Mouse (Mus musculus) ES-E14 (cell line): ENCODE data around the gene Ankmy1. TPM values are rescaled to one million over a fixed set of nuclear protein-coding genes. Genes with fewer than 3 reads are reported as not detected.

Experiments
- DNase-seq: peaks from one replicate; pipeline ENCODE4 v3.0.0-alpha.2; 2013; ENCODE audit warnings: low read depth, low spot score
- H3K27ac ChIP-seq: 2 replicates; pipeline ENCODE4 v1.5.1; 2012; ENCODE audit warnings: low read depth, mild to moderate bottlenecking, low read length, moderate library complexity, mixed read lengths; ENCODE audit not compliant: poor library complexity, insufficient read depth, severe bottlenecking
- H3K36me3 ChIP-seq: 2 replicates; pipeline ENCODE4 v1.6.1; 2012; ENCODE audit warnings: mild to moderate bottlenecking, low read length, moderate library complexity, mixed read lengths; ENCODE audit not compliant: control insufficient read depth, poor library complexity, insufficient read depth, severe bottlenecking
- H3K4me1 ChIP-seq, 2 experiments: fragments of 150-350 bp in 1 of 2; sonication (generic) in 1 of 2; 2 replicates each; pipeline ENCODE4 v1.6.1; 2012; ENCODE audit warnings: low read length in 2 of 2, mild to moderate bottlenecking in 1 of 2, mixed read lengths in 1 of 2; ENCODE audit not compliant: control insufficient read depth in 2 of 2, insufficient read depth in 2 of 2, poor library complexity in 1 of 2
- H3K4me3 ChIP-seq, 2 experiments: fragments of 150-350 bp in 1 of 2; sonication (generic) in 1 of 2; 2 replicates each; pipeline ENCODE4 v1.5.1; 2012; ENCODE audit warnings: low read length in 2 of 2, low read depth in 1 of 2, mild to moderate bottlenecking in 1 of 2, mixed read lengths in 1 of 2; ENCODE audit not compliant: insufficient read depth in 1 of 2, poor library complexity in 1 of 2, severe bottlenecking in 1 of 2
- H3K9ac ChIP-seq: 2 replicates; pipeline ENCODE4 v1.6.1; 2012; ENCODE audit warnings: low read depth, mild to moderate bottlenecking, low read length, mixed read lengths; ENCODE audit not compliant: poor library complexity, insufficient read depth, severe bottlenecking
- H3K9me3 ChIP-seq: fragments of 150-350 bp; sonication (generic); 2 replicates; pipeline ENCODE4 v1.6.1; 2012; ENCODE audit warnings: low read depth, mild to moderate bottlenecking, low read length; ENCODE audit not compliant: control insufficient read depth, insufficient read depth
- CHD2 ChIP-seq: IDR thresholded peaks from 2 replicates; pipeline ENCODE4 v1.6.1; 2014; ENCODE audit warnings: mild to moderate bottlenecking, low read depth, low read length, inconsistent platforms
- HCFC1 ChIP-seq: IDR thresholded peaks from 2 replicates; pipeline ENCODE4 v1.6.1; 2012; ENCODE audit warnings: low read length, inconsistent platforms, borderline replicate concordance; ENCODE audit not compliant: insufficient read depth
- MAFK ChIP-seq: IDR thresholded peaks from 2 replicates; pipeline ENCODE4 v1.6.1; 2014; ENCODE audit warnings: mild to moderate bottlenecking, low read depth, low read length, inconsistent platforms; ENCODE audit not compliant: insufficient read depth
- ZC3H11A ChIP-seq: IDR thresholded peaks from 2 replicates; pipeline ENCODE4 v1.6.1; 2012; ENCODE audit warnings: low read depth, mild to moderate bottlenecking, inconsistent platforms, low read length, borderline replicate concordance
- ZNF384 ChIP-seq: IDR thresholded peaks from 2 replicates; pipeline ENCODE4 v1.6.1; 2012; ENCODE audit warnings: low read depth, low read length, inconsistent platforms
- in situ Hi-C, 2 experiments: fragments of 600-800 bp; cut with MboI; formaldehyde crosslinking; loops; one replicate each; pipeline ENCODE4 v1.15.1; 2025; ENCODE audit warnings: low sequenced_read_pairs in 2 of 2, inconsistent platforms in 1 of 2; ENCODE audit not compliant: unreplicated experiment in 2 of 2
- total RNA-seq: library from RNA; depleted of rRNA; stranded (reverse); fragments of 300-350 nt; gene quantifications from 2 replicates; pipeline ENCODE4 v1.2.3, GENCODE M21; 2012

Gene Ankmy1
- total RNA-seq, 1 experiment = 0.71 TPM

DNA sequence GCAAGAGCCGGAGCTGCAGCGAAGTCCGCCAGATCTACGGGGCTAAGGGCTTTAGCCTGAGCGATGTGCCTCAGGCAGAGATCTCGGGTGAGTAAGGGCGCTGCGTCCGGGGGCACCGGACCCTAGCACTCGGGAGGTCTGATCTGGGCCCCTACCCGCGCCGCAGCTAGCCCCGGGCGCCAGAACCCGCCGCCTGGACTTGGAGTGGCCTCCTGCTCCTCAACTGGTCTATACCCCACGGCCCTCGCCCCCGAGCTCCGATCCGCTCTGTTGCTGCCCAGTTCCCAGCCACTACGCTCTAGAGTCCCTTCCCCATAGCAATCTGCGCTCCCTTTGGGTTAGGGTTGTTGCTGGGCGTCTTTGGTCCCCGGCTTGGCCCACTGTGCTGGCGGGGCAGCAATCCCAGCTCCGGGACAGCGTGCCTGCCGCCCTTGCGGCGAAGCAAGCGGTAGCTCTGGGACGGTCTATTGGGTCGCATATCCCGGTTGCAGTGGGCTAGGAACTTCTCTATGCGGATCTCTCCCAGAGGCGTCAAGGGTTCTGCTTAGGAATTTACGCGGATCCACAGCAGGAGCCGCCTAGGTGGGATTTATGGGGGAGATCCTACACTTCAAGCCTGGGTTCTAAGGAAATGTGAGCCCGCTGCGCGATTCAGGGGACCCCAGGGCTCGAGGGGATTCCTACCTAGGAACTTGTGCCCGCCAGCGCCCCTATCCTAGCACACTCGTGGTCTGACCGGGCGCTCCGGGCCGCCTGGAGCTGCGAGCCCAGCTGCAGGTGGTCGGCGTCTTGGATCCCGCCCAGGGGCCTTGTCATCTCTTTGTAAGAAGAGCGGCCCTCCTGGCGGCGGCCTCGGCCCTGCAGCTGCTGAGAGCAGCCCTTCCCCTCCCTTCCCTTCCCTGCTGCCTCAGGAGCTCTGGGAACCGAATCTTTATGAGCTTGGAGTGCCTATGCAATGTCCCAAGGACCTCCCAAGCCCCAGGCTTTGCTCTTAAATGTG lies 70.4 kb downstream of the Ankmy1 start:
- Histone ChIP-seq H3K4me3 (peak overlapping the region; percentile 76 to 93), H3K36me3 (peaks cover 2% of the 10 kb centered on the region; the same call in 1 of the 2 replicates), H3K9ac (peak overlapping the region; percentile 88), H3K27ac (no peak overlapping the region), H3K9me3 (no peaks in the 10 kb centered on the region), H3K4me1 (peaks cover 0 to 3% of the 10 kb centered on the region in 2 experiments; a peak in 1 of 4 replicates)
- in situ Hi-C loops = no loop called here
- DNase-seq = peak; percentile 39
- TF ChIP-seq HCFC1 (no peak), ZNF384 (no peak), CHD2 (no peak), ZC3H11A (no peak), MAFK (no peak)

DNA sequence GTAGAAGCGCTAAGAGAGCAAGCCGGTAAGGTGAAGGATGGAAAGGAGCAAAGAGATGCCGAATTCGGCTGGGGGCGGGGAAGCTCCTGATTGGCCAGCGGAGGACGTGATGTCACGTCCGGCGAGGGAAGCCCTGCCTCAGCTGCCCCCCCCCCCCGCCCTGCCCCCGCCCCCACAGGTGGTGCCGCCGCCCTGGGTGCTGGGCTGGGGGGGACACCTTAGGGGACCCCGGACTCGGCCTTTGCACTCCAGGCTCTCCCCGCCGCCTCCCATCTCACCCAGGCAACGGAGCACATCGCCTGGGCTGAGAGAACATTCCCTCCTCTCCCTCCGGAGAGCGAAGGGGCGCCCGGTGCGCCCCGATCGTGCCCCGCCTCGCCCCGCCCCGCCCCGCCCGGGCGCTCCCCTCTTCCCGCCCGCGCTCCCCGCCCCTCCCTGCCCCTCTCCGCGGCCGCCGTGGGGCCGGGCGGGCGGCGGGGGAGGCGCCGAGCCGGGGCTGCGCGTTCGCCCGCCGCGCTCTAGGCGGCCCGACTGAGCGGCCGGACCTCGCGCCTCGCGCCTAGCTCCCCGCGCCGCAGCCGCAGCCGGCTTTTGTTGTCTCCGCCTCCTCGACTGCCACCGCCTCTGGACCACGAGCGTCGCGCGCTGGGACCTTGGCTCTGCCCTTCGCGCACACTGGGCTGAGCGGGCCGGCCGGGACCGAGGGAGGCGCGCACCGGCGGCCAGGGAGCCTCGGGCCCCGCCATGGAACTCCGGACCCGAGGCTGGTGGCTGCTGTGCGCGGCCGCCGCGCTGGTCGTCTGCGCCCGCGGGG lies 71.3 kb downstream of the Ankmy1 start, which contains the start of gene Gpc1:
Gene Gpc1 (plus strand): TSS at position 458 of the 814 bp plus-strand sequence.
- DNase-seq = peak; percentile 64
- Histone ChIP-seq H3K36me3 (peaks cover 2% of the 10 kb centered on the region; the same call in 1 of the 2 replicates), H3K9ac (peak within 1 kb of the TSS; percentile 88), H3K4me3 (peak within 1 kb of the TSS; percentile 78 to 93), H3K27ac (peak within 1 kb of the TSS; percentile 60; the same call in 1 of the 2 replicates), H3K9me3 (no peaks in the 10 kb centered on the region), H3K4me1 (peaks cover 0 to 3% of the 10 kb centered on the region in 2 experiments; a peak in 1 of 4 replicates)
- TF ChIP-seq MAFK (no peak), CHD2 (no peak), ZNF384 (no peak), HCFC1 (no peak), ZC3H11A (no peak)
- in situ Hi-C loops = no loop called here

DNA sequence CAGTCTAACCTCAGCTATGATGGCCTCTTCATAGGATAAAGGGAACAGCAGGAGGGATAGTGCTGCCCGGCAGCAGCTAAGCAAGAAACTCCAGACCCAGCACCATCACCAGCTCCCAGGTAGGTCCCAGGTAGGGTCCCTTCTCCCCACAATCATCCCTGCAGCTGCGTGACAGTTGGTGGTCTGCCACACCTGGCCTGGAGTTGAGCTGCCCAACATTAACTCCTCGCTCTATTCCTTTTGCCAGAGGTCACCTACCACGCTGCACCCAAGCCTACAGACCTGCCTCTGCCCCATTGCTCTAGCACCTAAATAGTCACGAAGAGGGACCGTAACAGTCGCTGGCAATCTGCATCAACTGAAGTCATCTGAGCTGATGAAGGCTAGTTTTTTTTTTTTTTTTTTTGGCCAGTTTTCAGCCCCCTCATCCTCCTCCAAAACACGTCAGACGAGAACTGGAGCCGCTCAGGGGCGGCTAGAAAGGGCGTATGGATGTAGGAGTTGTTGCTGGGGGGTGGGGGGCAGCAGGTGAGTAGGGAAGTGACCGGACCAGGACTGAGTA lies 72.0 kb downstream of the Ankmy1 start:
- DNase-seq = no peak
- Histone ChIP-seq H3K36me3 (peaks cover 2% of the 10 kb centered on the region; the same call in 1 of the 2 replicates), H3K9ac (peak overlapping the region; percentile 58; the same call in 1 of the 2 replicates), H3K4me3 (peak overlapping the region in 1 of 2 experiments; percentile 78; a peak in 2 of 4 replicates), H3K27ac (no peak overlapping the region), H3K4me1 (peaks cover 0 to 3% of the 10 kb centered on the region in 2 experiments; a peak in 1 of 4 replicates), H3K9me3 (no peaks in the 10 kb centered on the region)
- in situ Hi-C loops = no loop called here
- TF ChIP-seq MAFK (no peak), ZNF384 (peak; percentile 78), HCFC1 (no peak)

DNA sequence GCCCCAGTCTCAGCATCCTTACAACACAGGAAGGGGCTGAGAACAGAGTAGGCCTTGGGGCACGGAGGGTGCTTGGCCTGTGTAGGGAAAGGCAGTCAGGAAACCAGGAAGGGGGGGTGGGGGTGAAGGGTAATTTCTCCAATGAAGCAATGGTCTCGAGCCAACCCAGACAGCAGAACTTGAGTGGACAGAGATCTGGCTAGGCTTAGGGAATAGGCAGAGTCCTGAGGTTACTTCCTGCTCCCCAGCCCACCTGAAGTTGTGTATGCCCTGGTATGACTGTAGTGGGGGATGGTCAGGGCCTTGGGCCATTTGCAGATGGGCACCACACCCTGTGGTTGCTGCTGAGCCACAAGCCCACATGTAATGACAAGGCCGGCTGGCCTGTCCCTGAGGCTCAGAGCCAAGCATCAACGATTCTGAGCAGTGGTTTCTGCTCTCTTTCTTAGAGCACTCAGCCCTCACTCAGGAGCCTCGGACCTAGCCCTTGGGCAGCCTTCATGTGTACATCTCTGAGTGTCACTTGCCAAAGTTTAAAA lies 86.9 kb downstream of the Ankmy1 start:
- Histone ChIP-seq H3K4me1 (no peaks in the 10 kb centered on the region), H3K4me3 (no peak overlapping the region), H3K9ac (no peak overlapping the region), H3K36me3 (no peaks in the 10 kb centered on the region), H3K27ac (no peak overlapping the region), H3K9me3 (no peaks in the 10 kb centered on the region)
- no peak for DNase-seq
- no peak for TF ChIP-seq CHD2
- TF ChIP-seq HCFC1 = no peak
- TF ChIP-seq MAFK = no peak
- no peak for TF ChIP-seq ZC3H11A
- TF ChIP-seq ZNF384 = no peak
- in situ Hi-C loops = no loop called here
